Mouse (Mus musculus): ENCODE measurements around the gene Anapc1.
A peak's percentile ranks its signal among the peaks of the same experiment; 100 is the strongest.

Anapc1 gene

GRCm38 (mm10) chr2:128564195-128564594 is 123.0 kb downstream of the Anapc1 start:
- DNase-seq, result peak; percentile 2 to 12

Data from B cell, adult 2 months (primary cell).